Mouse (Mus musculus) testis, adult 2 months (tissue): ENCODE measurements around the gene Slc6a20a. TPM values are rescaled to one million over a fixed set of nuclear protein-coding genes. Genes with fewer than 3 reads are reported as not detected.
"Not testable (repeated sequence)": the region's sequence is repeated elsewhere in the genome, so short reads cannot be mapped to it uniquely, and the experiment has no call there.

Experiments
- H3K27ac ChIP-seq: fragments of 200-500 bp; 2 replicates; pipeline ENCODE4 v1.5.1; 2012; ENCODE audit warnings: low read depth, low read length; ENCODE audit not compliant: control insufficient read depth, insufficient read depth
- H3K27me3 ChIP-seq: fragments of 200-500 bp; 2 replicates; pipeline ENCODE4 v1.6.1; 2012; ENCODE audit warnings: mild to moderate bottlenecking, low read length, moderate library complexity; ENCODE audit not compliant: control insufficient read depth, insufficient read depth
- H3K36me3 ChIP-seq: fragments of 200-500 bp; 2 replicates; pipeline ENCODE4 v1.6.1; 2012; ENCODE audit warnings: mild to moderate bottlenecking, low read length; ENCODE audit not compliant: control insufficient read depth, insufficient read depth
- H3K4me1 ChIP-seq: fragments of 200-500 bp; 2 replicates; pipeline ENCODE4 v1.6.1; 2012; ENCODE audit warnings: low read length; ENCODE audit not compliant: control insufficient read depth, insufficient read depth
- H3K4me3 ChIP-seq: fragments of 200-500 bp; 2 replicates; pipeline ENCODE4 v1.5.1; 2012; ENCODE audit warnings: low read depth, mild to moderate bottlenecking, low read length, moderate library complexity, mixed read lengths; ENCODE audit not compliant: control insufficient read depth
- CTCF ChIP-seq: fragments of 200-500 bp; IDR thresholded peaks from 2 replicates; pipeline ENCODE4 v1.5.1; 2012; ENCODE audit warnings: low read depth, mild to moderate bottlenecking, inconsistent platforms, low read length, moderate library complexity; ENCODE audit not compliant: control insufficient read depth, insufficient read depth, insufficient replicate concordance
- POLR2A ChIP-seq: fragments of 200-500 bp; IDR thresholded peaks from 2 replicates; pipeline ENCODE4 v1.6.1; 2012; ENCODE audit warnings: low read depth, mild to moderate bottlenecking, inconsistent platforms, low read length, moderate library complexity; ENCODE audit not compliant: control insufficient read depth
- polyA plus RNA-seq: library from polyadenylated mRNA; depleted of rRNA; stranded (reverse); fragments of >200 nt; gene quantifications from 2 replicates; pipeline ENCODE4 v1.2.3, GENCODE M21; 2012

Gene Slc6a20a
- polyA plus RNA-seq, 1 experiment, result 5.9 TPM

DNA sequence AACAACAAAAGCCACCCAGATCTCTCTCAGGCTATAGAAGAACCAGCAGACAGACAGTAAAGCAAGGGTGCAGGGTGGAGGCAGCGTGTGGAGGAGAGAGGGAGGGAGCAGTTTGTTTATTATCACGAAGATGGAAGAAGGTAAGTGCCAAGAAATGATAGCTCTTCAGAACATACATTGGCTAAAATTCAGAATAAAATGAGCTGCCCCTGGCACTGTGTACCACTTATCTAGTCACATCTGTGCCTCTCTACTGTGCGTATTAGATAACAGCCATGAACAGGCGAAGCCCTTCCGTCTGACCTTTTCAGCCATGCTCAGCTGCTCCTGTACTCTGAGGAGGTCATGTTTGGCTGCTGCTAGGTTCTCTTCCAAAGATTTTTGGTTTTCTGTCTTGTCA lies 23.1 kb upstream of the Slc6a20a start:
- TF ChIP-seq CTCF, result no peak
- no peak for TF ChIP-seq POLR2A
- Histone ChIP-seq H3K4me1 (no peaks in the 10 kb centered on the region), H3K27me3 (no peaks in the 10 kb centered on the region), H3K36me3 (no peaks in the 10 kb centered on the region; the same call in 1 of the 2 replicates), H3K27ac (no peak overlapping the region), H3K4me3 (no peak overlapping the region)

DNA sequence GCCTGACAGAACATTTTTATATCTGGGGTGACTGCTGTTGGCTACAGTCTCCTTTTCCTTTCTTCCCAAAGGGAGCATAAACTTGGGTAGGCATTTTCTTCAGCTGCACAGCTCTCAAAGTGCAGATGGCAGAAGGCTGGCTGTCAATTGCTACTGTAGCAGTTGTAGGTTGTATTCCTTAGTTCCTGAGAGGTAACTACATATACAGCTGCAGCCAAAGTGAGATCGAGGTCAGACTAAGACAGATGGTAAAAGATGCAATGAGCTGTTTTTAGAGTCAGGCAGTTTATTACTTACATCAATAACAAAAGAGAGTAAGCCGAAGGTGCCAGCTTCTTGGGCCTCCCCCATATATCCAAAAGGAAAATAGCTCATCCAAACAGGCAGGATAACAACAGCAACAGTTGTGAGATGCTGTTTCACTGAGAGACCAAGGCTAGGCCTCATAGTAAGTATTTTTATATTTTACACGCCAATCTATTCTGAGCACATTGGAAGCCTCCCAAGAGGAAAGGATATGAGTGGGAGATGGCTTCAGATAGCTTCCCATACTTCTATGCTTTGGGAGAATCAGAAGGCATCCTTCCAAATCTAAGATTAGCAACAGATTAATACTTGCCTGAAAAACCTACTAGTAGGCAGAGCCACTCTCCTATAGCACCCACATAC lies 17.1 kb upstream of the Slc6a20a start:
- no peak overlapping the region for H3K27ac ChIP-seq
- no peaks in the 10 kb centered on the region for H3K4me1 ChIP-seq
- no peak overlapping the region for H3K4me3 ChIP-seq
- no peaks in the 10 kb centered on the region for H3K27me3 ChIP-seq
- TF ChIP-seq CTCF (no peak), POLR2A (no peak)
- H3K36me3 ChIP-seq, result no peaks in the 10 kb centered on the region

DNA sequence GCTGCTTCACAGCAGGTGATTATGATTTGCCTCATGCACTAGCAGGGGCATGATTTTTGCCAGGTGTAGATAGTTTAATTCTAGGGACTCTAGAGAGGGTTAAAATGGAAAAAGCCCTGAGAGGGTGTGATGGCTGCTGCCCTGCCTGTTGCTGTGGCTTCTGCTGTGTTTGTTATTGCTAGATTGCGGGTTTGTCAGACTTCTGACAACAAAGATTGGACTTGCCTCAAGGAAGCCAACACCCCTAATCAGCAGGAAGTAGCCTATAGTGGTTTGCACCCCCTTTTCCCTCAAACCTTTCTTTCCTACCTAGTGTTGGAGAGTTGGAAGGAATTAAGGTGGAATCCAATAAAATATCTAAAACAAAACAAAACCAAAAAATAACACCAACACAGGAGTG lies 9.5 kb upstream of the Slc6a20a start:
- Histone ChIP-seq H3K36me3 (no peaks in the 10 kb centered on the region), H3K4me1 (no peaks in the 10 kb centered on the region), H3K27me3 (no peaks in the 10 kb centered on the region), H3K27ac (no peak overlapping the region), H3K4me3 (no peak overlapping the region)
- TF ChIP-seq POLR2A, result no peak
- no peak for TF ChIP-seq CTCF

DNA sequence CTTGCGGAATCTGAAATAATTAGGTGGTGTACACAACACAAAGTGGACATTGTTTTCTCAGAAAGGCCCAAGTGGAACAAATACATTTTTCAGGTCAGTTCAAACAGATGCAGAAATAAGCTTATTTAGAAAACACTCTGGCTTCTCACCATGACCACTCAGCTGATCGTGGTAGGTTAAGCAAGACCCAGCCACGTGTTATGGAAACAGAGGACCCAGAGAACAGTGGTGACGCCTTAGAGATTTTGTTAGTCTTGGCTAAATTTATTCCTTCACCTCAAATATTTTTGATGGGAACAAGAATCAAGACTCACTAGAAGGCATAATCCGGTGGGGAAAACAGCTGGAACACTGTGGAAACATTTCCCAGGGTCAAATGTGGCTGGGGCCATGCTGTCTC lies 7.5 kb upstream of the Slc6a20a start:
- Histone ChIP-seq H3K27me3 (no peaks in the 10 kb centered on the region), H3K4me3 (no peak overlapping the region), H3K36me3 (no peaks in the 10 kb centered on the region), H3K4me1 (no peaks in the 10 kb centered on the region), H3K27ac (no peak overlapping the region)
- no peak for TF ChIP-seq POLR2A
- TF ChIP-seq CTCF, result no peak

DNA sequence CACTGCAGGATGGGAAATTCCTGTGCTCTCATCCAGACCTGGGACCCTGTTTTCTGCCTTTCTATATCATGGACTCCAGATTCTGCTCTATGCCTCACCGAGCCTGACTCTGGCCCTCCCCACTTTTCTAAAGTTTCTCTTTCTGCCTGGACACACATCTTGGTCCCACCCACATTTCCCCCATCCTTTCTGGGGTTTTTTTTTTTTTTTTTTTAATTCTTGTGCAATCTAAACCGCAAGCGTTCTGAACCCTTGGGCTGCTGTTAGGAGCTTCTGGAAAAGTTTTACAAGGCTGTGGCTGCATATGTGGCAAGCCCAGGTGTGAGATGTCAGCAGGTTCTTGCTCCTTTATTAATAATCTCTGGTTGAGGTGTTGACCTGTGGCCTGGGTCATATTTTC lies 5.0 kb upstream of the Slc6a20a start:
- peaks cover 6% of the 10 kb centered on the region for H3K4me1 ChIP-seq
- no peak overlapping the region for H3K27ac ChIP-seq
- H3K4me3 ChIP-seq, result no peak overlapping the region
- no peaks in the 10 kb centered on the region for H3K36me3 ChIP-seq
- no peak for TF ChIP-seq POLR2A
- TF ChIP-seq CTCF, result no peak
- no peaks in the 10 kb centered on the region for H3K27me3 ChIP-seq

DNA sequence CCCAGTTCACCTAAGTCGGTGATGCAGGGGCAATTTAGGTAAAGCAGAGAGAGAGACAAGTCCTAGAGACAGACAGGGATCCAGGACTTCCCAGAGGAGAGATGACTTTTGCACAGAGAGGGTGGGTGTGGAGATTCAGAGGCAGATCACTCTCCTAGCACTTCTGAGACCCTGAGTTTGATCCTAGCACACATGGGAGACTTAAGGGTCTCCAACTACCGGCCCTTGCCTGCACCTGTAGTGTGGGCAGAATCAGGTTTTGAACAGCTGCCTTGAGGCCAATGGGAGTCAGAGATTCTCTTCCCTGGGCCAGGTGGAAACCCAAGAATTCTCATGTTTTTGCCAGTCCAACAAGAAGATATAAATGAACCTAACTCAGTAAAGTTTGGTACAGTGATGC lies 513 bp upstream of the Slc6a20a start:
- H3K4me1 ChIP-seq, result peaks cover 15% of the 10 kb centered on the region
- H3K27ac ChIP-seq, result no peak overlapping the region
- H3K36me3 ChIP-seq, result no peaks in the 10 kb centered on the region
- TF ChIP-seq CTCF, result no peak
- TF ChIP-seq POLR2A, result no peak
- no peak overlapping the region for H3K4me3 ChIP-seq
- no peaks in the 10 kb centered on the region for H3K27me3 ChIP-seq

DNA sequence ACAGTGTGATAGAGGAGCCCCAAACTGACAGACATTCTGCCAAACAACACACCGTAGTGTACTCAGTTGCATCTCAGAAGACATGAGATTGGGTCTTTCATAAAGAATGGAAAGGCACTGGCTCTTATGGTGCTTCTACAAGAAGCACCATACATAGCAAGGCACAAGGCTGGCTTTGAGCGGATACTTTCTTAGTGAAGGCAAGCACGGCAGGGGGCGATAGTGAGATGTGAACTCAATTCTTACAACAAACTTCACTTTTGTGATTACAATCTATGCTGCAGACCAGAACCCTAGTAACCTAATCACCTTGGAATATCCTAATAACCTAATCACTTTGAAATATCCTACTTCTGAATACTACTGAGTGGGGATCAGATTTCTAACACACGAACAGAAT lies 13.0 kb downstream of the Slc6a20a start:
- Histone ChIP-seq H3K36me3 (no peaks in the 10 kb centered on the region), H3K4me3 (no peak overlapping the region), H3K27me3 (no peaks in the 10 kb centered on the region), H3K4me1 (no peaks in the 10 kb centered on the region), H3K27ac (no peak overlapping the region)
- no peak for TF ChIP-seq CTCF
- no peak for TF ChIP-seq POLR2A

DNA sequence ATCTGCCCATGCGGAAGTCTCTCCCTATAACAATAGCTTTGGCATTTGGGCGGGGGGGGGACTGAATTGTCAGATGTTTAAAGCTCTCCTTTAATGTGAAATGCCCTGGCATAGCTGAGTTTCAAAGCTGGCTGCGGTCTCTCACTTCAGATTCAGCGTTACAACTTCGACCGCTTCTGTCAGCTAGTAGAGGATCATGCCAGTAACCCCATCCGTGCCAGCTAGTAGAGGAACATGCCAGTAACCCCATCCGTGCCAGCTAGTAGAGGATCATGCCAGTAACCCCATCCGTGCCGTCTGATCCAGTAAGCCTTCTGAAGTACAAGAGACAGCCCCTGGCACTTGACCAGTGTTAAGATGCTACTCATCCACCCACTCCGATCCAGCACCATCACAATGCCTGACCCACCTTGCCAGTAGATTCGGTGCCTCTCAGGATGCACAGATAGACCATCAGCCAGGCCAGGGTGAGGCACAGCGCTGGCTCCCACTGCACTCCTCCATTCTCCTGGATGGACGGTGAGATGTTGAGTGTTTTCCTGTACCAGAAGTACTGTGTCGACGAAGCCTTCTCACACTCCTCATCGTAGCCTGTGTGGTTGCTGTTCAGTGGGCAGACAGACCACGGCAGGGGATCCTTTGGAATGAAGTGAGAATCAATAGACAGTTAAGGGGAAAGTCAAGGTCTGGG lies 18.6 kb downstream of the Slc6a20a start:
- H3K36me3 ChIP-seq, H3K27ac ChIP-seq, H3K4me3 ChIP-seq, H3K4me1 ChIP-seq, H3K27me3 ChIP-seq: not testable (repeated sequence)
